Mouse (Mus musculus): ENCODE results near the gene March4. TPM values are rescaled to one million over a fixed set of nuclear protein-coding genes. Genes with fewer than 3 reads are reported as not detected.

Gene March4
- polyA plus RNA-seq, 1 experiment from 2014 or later = 2.8 TPM

GRCm38 (mm10) chr1:72469075-72469474 lies 67.7 kb downstream of the March4 start:
- no peak for ATAC-seq
- Histone ChIP-seq H3K27ac (ENCODE audit: low read depth, low read length) (no peak overlapping the region), H3K4me3 (ENCODE audit: low read depth, low read length) (no peak overlapping the region), H3K27me3 (replicated peaks; ENCODE audit: control insufficient read depth, insufficient read depth, low read length) (no peaks in the 10 kb centered on the region), H3K9ac (ENCODE audit: low read length) (no peak overlapping the region), H3K9me3 (replicated peaks; ENCODE audit: control insufficient read depth, low read length) (no peaks in the 10 kb centered on the region), H3K36me3 (ENCODE audit: control insufficient read depth, insufficient read depth, low read length) (no peaks in the 10 kb centered on the region), H3K4me1 (ENCODE audit: control insufficient read depth, insufficient read depth, low read length) (peaks cover 4% of the 10 kb centered on the region), H3K4me2 (ENCODE audit: low read length) (no peak overlapping the region)
- DNase-seq (ENCODE audit: low spot score) = no peak
- 88% methylated on average over 2 of the region's 2 CpGs for WGBS

GRCm38 (mm10) chr1:72468466-72469003 lies 68.2 kb downstream of the March4 start:
- Histone ChIP-seq H3K9me3 (replicated peaks; ENCODE audit: control insufficient read depth, low read length) (no peaks in the 10 kb centered on the region), H3K27me3 (replicated peaks; ENCODE audit: control insufficient read depth, insufficient read depth, low read length) (no peaks in the 10 kb centered on the region), H3K27ac (ENCODE audit: low read depth, low read length) (no peak overlapping the region), H3K4me1 (ENCODE audit: control insufficient read depth, insufficient read depth, low read length) (peaks cover 4% of the 10 kb centered on the region), H3K4me3 (ENCODE audit: low read depth, low read length) (no peak overlapping the region), H3K4me2 (ENCODE audit: low read length) (no peak overlapping the region), H3K36me3 (ENCODE audit: control insufficient read depth, insufficient read depth, low read length) (no peaks in the 10 kb centered on the region), H3K9ac (ENCODE audit: low read length) (no peak overlapping the region)
- WGBS = 33% methylated on average over 5 of the region's 5 CpGs
- no peak for ATAC-seq
- no peak for DNase-seq (ENCODE audit: low spot score)

DNA sequence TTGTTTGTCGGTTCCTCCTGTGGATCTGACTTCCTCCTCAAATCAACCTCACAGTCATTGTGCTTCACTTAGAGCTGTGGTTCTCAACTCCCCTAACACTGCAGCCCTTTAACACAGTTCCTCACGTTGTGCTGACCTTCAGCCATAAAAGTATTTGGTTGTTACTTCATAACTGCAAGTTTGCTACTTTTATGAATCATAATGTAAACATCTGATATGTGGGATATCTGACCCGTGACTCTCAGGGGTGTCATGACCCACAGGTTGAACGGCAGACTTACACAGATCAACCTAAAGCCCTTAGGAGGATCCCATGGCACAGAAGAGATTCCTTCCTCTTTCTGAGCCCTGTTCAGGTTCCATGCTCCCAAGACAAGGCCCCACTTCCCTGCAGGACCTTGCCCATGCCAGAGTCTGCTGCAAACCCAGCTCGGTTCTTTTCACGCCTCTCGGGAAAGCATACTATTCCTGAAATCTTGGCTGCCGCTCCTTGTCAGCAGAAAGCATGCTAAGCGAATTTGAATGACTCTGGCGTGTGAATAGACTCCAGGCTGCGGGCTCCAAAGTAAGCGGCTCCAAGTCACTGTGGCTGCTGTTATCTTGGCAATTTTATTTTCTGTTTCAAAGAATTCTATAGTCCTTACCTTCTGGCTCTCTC lies 71.7 kb downstream of the March4 start:
- H3K27ac ChIP-seq (ENCODE audit: low read depth, low read length) = no peak overlapping the region
- WGBS = 30% methylated on average over 12 of the region's 12 CpGs
- H3K36me3 ChIP-seq (ENCODE audit: control insufficient read depth, insufficient read depth, low read length) = no peaks in the 10 kb centered on the region
- DNase-seq (ENCODE audit: low spot score) (peak; percentile 83), ATAC-seq (peak; percentile 81; the same call in 1 of the 2 replicates)
- no peaks in the 10 kb centered on the region for H3K9me3 ChIP-seq (replicated peaks; ENCODE audit: control insufficient read depth, low read length)
- H3K27me3 ChIP-seq (replicated peaks; ENCODE audit: control insufficient read depth, insufficient read depth, low read length) = no peaks in the 10 kb centered on the region
- H3K4me3 ChIP-seq (ENCODE audit: low read depth, low read length) = no peak overlapping the region
- no peak overlapping the region for H3K4me2 ChIP-seq (ENCODE audit: low read length)
- H3K9ac ChIP-seq (ENCODE audit: low read length) = no peak overlapping the region
- H3K4me1 ChIP-seq (ENCODE audit: control insufficient read depth, insufficient read depth, low read length) = peaks cover 4% of the 10 kb centered on the region

- Histone ChIP-seq H3K4me2 (ENCODE audit: low read length) (no peak overlapping the region), H3K27me3 (replicated peaks; ENCODE audit: control insufficient read depth, insufficient read depth, low read length) (no peaks in the 10 kb centered on the region), H3K27ac (ENCODE audit: low read depth, low read length) (no peak overlapping the region), H3K9me3 (replicated peaks; ENCODE audit: control insufficient read depth, low read length) (no peaks in the 10 kb centered on the region), H3K36me3 (ENCODE audit: control insufficient read depth, insufficient read depth, low read length) (no peaks in the 10 kb centered on the region), H3K9ac (ENCODE audit: low read length) (no peak overlapping the region), H3K4me1 (ENCODE audit: control insufficient read depth, insufficient read depth, low read length) (peaks cover 4% of the 10 kb centered on the region), H3K4me3 (ENCODE audit: low read depth, low read length) (no peak overlapping the region)
- 60% methylated on average over 6 of the region's 6 CpGs for WGBS
- DNase-seq (ENCODE audit: low spot score) = no peak
- no peak for ATAC-seq
Observed at GRCm38 (mm10) chr1:72462516-72462915, 74.2 kb downstream of the March4 start.

GRCm38 (mm10) chr1:72457652-72458051 lies 79.1 kb downstream of the March4 start:
- H3K9me3 ChIP-seq (replicated peaks; ENCODE audit: control insufficient read depth, low read length) = no peaks in the 10 kb centered on the region
- H3K27ac ChIP-seq (ENCODE audit: low read depth, low read length) = no peak overlapping the region
- H3K36me3 ChIP-seq (ENCODE audit: control insufficient read depth, insufficient read depth, low read length) = no peaks in the 10 kb centered on the region
- H3K27me3 ChIP-seq (replicated peaks; ENCODE audit: control insufficient read depth, insufficient read depth, low read length) = no peaks in the 10 kb centered on the region
- no peak overlapping the region for H3K4me2 ChIP-seq (ENCODE audit: low read length)
- no peak for ATAC-seq
- no peak overlapping the region for H3K9ac ChIP-seq (ENCODE audit: low read length)
- DNase-seq (ENCODE audit: low spot score) = no peak
- 80% methylated on average over 4 of the region's 4 CpGs for WGBS
- peaks cover 11% of the 10 kb centered on the region for H3K4me1 ChIP-seq (ENCODE audit: control insufficient read depth, insufficient read depth, low read length)
- H3K4me3 ChIP-seq (ENCODE audit: low read depth, low read length) = no peak overlapping the region

DNA sequence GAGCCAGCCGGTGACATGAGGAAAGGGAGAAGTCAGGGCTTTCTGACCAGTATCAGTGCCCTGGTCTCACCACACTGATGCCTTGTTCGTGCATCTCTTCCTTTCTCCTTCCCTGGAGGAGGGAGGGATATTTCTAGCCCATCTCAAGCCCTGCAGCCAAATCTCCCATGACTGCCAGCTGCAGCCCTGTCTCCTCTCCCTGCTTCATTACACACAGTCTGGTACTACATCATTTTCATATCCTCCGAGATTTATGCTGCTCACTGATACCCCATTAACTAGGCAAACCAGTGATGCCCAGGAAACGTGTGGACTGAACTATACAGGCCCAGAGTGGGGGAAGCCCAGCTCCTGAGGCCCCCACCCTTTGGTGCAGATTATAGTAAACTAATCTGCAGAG lies 80.8 kb downstream of the March4 start:
- Histone ChIP-seq H3K9ac (ENCODE audit: low read length) (no peak overlapping the region), H3K27ac (ENCODE audit: low read depth, low read length) (0 out of 2 replicates have a peak overlapping the region, but pooled peaks have one; percentile 15), H3K4me3 (ENCODE audit: low read depth, low read length) (no peak overlapping the region), H3K36me3 (ENCODE audit: control insufficient read depth, insufficient read depth, low read length) (no peaks in the 10 kb centered on the region), H3K27me3 (replicated peaks; ENCODE audit: control insufficient read depth, insufficient read depth, low read length) (no peaks in the 10 kb centered on the region), H3K4me1 (ENCODE audit: control insufficient read depth, insufficient read depth, low read length) (peaks cover 11% of the 10 kb centered on the region), H3K9me3 (replicated peaks; ENCODE audit: control insufficient read depth, low read length) (no peaks in the 10 kb centered on the region), H3K4me2 (ENCODE audit: low read length) (no peak overlapping the region)
- ATAC-seq (peak; percentile 52), DNase-seq (ENCODE audit: low spot score) (no peak)
- 78% methylated on average over 4 of the region's 4 CpGs for WGBS

GRCm38 (mm10) chr1:72454733-72455201 lies 82.0 kb downstream of the March4 start:
- H3K9ac ChIP-seq (ENCODE audit: low read length) = no peak overlapping the region
- H3K4me1 ChIP-seq (ENCODE audit: control insufficient read depth, insufficient read depth, low read length) = peaks cover 11% of the 10 kb centered on the region
- ATAC-seq (peak; percentile 66; the same call in 1 of the 2 replicates), DNase-seq (ENCODE audit: low spot score) (peak; percentile 64)
- H3K27ac ChIP-seq (ENCODE audit: low read depth, low read length) = peak overlapping the region; percentile 68
- WGBS = 23% methylated on average over 6 of the region's 6 CpGs
- no peaks in the 10 kb centered on the region for H3K9me3 ChIP-seq (replicated peaks; ENCODE audit: control insufficient read depth, low read length)
- H3K4me3 ChIP-seq (ENCODE audit: low read depth, low read length) = no peak overlapping the region
- no peaks in the 10 kb centered on the region for H3K36me3 ChIP-seq (ENCODE audit: control insufficient read depth, insufficient read depth, low read length)
- H3K27me3 ChIP-seq (replicated peaks; ENCODE audit: control insufficient read depth, insufficient read depth, low read length) = no peaks in the 10 kb centered on the region
- H3K4me2 ChIP-seq (ENCODE audit: low read length) = no peak overlapping the region

GRCm38 (mm10) chr1:72452839-72453238 lies 83.9 kb downstream of the March4 start:
- DNase-seq (ENCODE audit: low spot score) (no peak), ATAC-seq (no peak)
- Histone ChIP-seq H3K27ac (ENCODE audit: low read depth, low read length) (no peak overlapping the region), H3K4me3 (ENCODE audit: low read depth, low read length) (no peak overlapping the region), H3K27me3 (replicated peaks; ENCODE audit: control insufficient read depth, insufficient read depth, low read length) (no peaks in the 10 kb centered on the region), H3K4me2 (ENCODE audit: low read length) (no peak overlapping the region), H3K9ac (ENCODE audit: low read length) (no peak overlapping the region), H3K36me3 (ENCODE audit: control insufficient read depth, insufficient read depth, low read length) (no peaks in the 10 kb centered on the region), H3K4me1 (ENCODE audit: control insufficient read depth, insufficient read depth, low read length) (peaks cover 11% of the 10 kb centered on the region), H3K9me3 (replicated peaks; ENCODE audit: control insufficient read depth, low read length) (no peaks in the 10 kb centered on the region)
- WGBS = 64% methylated on average over 2 of the region's 2 CpGs

- Histone ChIP-seq H3K4me3 (ENCODE audit: low read depth, low read length) (no peak overlapping the region), H3K27me3 (replicated peaks; ENCODE audit: control insufficient read depth, insufficient read depth, low read length) (no peaks in the 10 kb centered on the region), H3K9me3 (replicated peaks; ENCODE audit: control insufficient read depth, low read length) (no peaks in the 10 kb centered on the region), H3K27ac (ENCODE audit: low read depth, low read length) (no peak overlapping the region), H3K36me3 (ENCODE audit: control insufficient read depth, insufficient read depth, low read length) (no peaks in the 10 kb centered on the region), H3K9ac (ENCODE audit: low read length) (no peak overlapping the region), H3K4me2 (ENCODE audit: low read length) (no peak overlapping the region), H3K4me1 (ENCODE audit: control insufficient read depth, insufficient read depth, low read length) (peaks cover 10% of the 10 kb centered on the region)
- ATAC-seq (no peak), DNase-seq (ENCODE audit: low spot score) (no peak)
- 92% methylated on average over 4 of the region's 4 CpGs for WGBS
Observed at GRCm38 (mm10) chr1:72450790-72451189, 85.9 kb downstream of the March4 start.

Data from forebrain, embryonic 14.5 days (tissue).